Mouse (Mus musculus): ENCODE measurements around the gene Eng. TPM values are rescaled to one million over a fixed set of nuclear protein-coding genes. Genes with fewer than 3 reads are reported as not detected.

Gene Eng
- polyA plus RNA-seq, 1 experiment from 2014 or later: 82.1 TPM

GRCm38 (mm10) chr2:32634277-32635105, 11.9 kb upstream of the Eng start:
- H3K4me2 ChIP-seq: no peak overlapping the region
- peak overlapping the region; percentile 9; the same call in 1 of the 2 replicates for H3K27ac ChIP-seq
- no peak overlapping the region for H3K9ac ChIP-seq
- ATAC-seq (replicated peaks; ENCODE audit: low FRiP score): no peak
- H3K36me3 ChIP-seq: no peaks in the 10 kb centered on the region
- H3K9me3 ChIP-seq (replicated peaks): no peaks in the 10 kb centered on the region
- peaks cover 55% of the 10 kb centered on the region for H3K4me1 ChIP-seq
- H3K27me3 ChIP-seq: no peaks in the 10 kb centered on the region
- 86% methylated on average over 10 of the region's 10 CpGs for WGBS
- no peak overlapping the region for H3K4me3 ChIP-seq (replicated peaks)

- H3K9me3 ChIP-seq (replicated peaks): no peaks in the 10 kb centered on the region
- no peak overlapping the region for H3K4me3 ChIP-seq (replicated peaks)
- H3K27ac ChIP-seq: peak overlapping the region; percentile 81
- no peak overlapping the region for H3K9ac ChIP-seq
- 69% methylated on average over 7 of the region's 7 CpGs for WGBS
- no peaks in the 10 kb centered on the region for H3K36me3 ChIP-seq
- ATAC-seq (replicated peaks; ENCODE audit: low FRiP score): no peak
- peaks cover 55% of the 10 kb centered on the region for H3K4me1 ChIP-seq
- H3K4me2 ChIP-seq: no peak overlapping the region
- H3K27me3 ChIP-seq: no peaks in the 10 kb centered on the region
These were observed 9.8 kb upstream of the Eng start for GRCm38 (mm10) chr2:32636617-32637016.

DNA sequence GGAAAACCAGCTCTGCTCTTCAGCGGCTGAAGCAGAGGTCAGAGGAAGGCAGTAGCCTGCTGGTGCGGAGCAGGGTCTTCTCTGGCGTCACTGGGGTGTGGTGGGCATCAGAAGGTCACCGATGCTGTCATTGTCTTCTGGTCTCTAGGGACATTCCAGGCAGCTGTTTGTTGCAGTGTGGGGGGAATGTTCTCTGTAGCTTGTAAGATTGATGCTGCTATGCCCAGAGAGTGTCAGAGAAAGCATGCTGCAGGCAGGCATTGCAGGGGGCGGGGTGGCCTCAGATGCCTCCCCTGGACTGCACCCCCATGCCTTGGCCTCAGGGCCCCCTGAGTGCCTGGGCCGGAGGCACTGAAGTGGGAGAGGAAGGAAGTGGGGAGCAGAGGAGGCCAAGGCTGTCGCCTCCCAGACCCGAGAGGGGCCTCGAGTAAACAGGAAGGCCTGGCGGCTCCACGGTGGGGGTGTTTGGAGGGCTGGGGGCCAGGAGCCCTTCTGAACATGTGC, 8.6 kb upstream of the Eng start:
- WGBS: 9% methylated on average over 11 of the region's 11 CpGs
- H3K27ac ChIP-seq: peak overlapping the region; percentile 81
- no peaks in the 10 kb centered on the region for H3K9me3 ChIP-seq (replicated peaks)
- no peaks in the 10 kb centered on the region for H3K36me3 ChIP-seq
- H3K27me3 ChIP-seq: no peaks in the 10 kb centered on the region
- H3K4me1 ChIP-seq: peaks cover 52% of the 10 kb centered on the region
- ATAC-seq (replicated peaks; ENCODE audit: low FRiP score): peak; percentile 76
- H3K4me2 ChIP-seq: no peak overlapping the region
- no peak overlapping the region for H3K4me3 ChIP-seq (replicated peaks)
- H3K9ac ChIP-seq: no peak overlapping the region

DNA sequence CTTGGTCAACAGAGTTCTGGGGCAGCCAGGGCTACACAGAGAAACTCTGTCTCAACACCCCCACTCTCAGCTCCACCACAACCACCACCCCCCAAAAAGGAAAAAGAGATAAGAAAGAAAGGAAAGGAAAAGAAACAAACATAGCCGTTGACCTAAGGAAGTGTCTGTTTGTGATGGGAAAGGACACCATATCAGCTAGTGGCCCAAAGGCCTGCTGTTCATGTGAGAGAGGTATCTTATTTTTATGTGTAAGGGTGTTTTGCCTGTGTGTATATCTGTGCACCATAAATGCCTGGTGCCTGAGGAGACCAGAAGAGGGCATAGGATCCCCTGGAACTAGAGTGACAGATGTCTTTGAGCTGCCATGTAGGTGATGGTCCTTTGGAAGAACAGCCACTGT, 6.8 kb upstream of the Eng start:
- no peak overlapping the region for H3K4me3 ChIP-seq (replicated peaks)
- no peak overlapping the region for H3K4me2 ChIP-seq
- peaks cover 54% of the 10 kb centered on the region for H3K4me1 ChIP-seq
- H3K27ac ChIP-seq: no peak overlapping the region
- no peaks in the 10 kb centered on the region for H3K9me3 ChIP-seq (replicated peaks)
- no peaks in the 10 kb centered on the region for H3K27me3 ChIP-seq
- H3K36me3 ChIP-seq: no peaks in the 10 kb centered on the region
- 60% methylated on average over 1 of the region's 1 CpGs for WGBS
- H3K9ac ChIP-seq: no peak overlapping the region
- ATAC-seq (replicated peaks; ENCODE audit: low FRiP score): no peak

DNA sequence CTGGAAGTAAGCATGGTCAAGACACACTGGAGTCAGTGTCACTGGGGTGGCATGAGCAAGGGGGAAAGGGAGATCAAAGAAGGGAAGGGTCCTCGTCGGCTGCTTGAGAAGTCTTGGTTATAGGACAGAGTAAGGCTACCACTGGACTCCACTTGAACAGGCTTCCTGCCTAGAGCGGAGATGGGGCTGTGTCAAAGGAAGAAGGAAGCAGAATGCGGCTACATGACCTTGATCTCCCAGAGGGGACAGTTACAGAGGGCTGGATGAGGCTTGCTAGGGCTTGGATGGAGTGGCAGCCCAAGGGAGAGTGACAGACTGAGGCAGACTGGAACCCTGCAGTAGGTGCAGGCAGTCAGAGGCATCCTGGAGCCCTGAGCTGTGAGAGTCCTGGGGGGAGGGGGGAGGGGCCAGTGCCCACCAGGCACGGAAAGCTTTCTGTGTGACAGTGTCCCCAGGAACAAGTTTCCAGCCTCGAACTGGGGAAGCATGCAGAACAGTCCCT, 5.8 kb upstream of the Eng start:
- H3K4me1 ChIP-seq: peaks cover 57% of the 10 kb centered on the region
- 63% methylated on average over 6 of the region's 6 CpGs for WGBS
- no peaks in the 10 kb centered on the region for H3K9me3 ChIP-seq (replicated peaks)
- H3K27ac ChIP-seq: no peak overlapping the region
- H3K4me2 ChIP-seq: no peak overlapping the region
- no peaks in the 10 kb centered on the region for H3K27me3 ChIP-seq
- no peak overlapping the region for H3K4me3 ChIP-seq (replicated peaks)
- no peak for ATAC-seq (replicated peaks; ENCODE audit: low FRiP score)
- H3K9ac ChIP-seq: no peak overlapping the region
- no peaks in the 10 kb centered on the region for H3K36me3 ChIP-seq

DNA sequence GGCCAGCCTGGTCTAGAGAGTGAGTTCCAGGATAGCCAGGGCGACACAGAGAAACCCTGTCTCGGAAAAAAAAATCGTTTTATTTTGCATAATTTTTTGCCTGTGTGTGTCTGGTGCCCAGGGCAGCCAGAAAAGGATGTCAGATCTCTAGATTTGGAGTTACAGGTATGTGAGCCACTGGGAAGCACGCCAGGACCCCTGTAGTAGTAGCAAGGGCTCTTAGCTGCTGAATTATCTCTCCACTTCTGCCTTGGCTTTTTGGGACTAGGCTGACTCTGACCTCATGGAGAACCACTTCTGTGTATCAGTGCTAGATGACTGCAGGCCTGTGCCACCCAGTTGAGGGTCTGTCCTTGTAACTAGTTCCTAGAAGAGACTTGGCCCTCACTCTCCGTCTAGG, 4.6 kb upstream of the Eng start:
- no peak for ATAC-seq (replicated peaks; ENCODE audit: low FRiP score)
- 92% methylated on average over 5 of the region's 5 CpGs for WGBS
- H3K4me2 ChIP-seq: no peak overlapping the region
- H3K4me3 ChIP-seq (replicated peaks): no peak overlapping the region
- H3K9me3 ChIP-seq (replicated peaks): no peaks in the 10 kb centered on the region
- no peak overlapping the region for H3K27ac ChIP-seq
- H3K9ac ChIP-seq: no peak overlapping the region
- peaks cover 65% of the 10 kb centered on the region for H3K4me1 ChIP-seq
- H3K27me3 ChIP-seq: no peaks in the 10 kb centered on the region
- no peaks in the 10 kb centered on the region for H3K36me3 ChIP-seq

DNA sequence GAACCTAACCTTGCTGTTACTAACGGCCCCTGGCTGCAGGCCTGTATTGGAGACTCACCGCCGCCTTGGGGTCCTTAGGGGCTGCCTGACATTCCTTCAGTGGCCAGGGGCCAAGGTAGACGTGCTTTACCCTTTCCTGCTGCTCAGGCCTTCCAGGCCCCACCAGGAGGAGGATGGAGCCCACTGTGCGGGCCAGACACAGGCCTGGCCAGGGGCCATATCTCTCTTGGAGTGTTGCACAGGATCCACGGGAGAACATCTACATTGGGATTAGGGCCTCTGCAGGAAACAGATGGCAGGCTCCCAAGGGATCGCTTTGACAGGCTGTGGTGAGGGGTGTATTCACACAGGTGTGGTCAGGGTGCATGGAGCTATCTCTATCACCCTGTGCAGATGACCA, 3.6 kb upstream of the Eng start:
- no peaks in the 10 kb centered on the region for H3K9me3 ChIP-seq (replicated peaks)
- no peak for ATAC-seq (replicated peaks; ENCODE audit: low FRiP score)
- H3K27ac ChIP-seq: 0 out of 2 replicates have a peak overlapping the region, but pooled peaks have one; percentile 32
- no peak overlapping the region for H3K4me3 ChIP-seq (replicated peaks)
- H3K4me2 ChIP-seq: no peak overlapping the region
- no peak overlapping the region for H3K9ac ChIP-seq
- no peaks in the 10 kb centered on the region for H3K36me3 ChIP-seq
- H3K27me3 ChIP-seq: no peaks in the 10 kb centered on the region
- 68% methylated on average over 7 of the region's 7 CpGs for WGBS
- peaks cover 55% of the 10 kb centered on the region for H3K4me1 ChIP-seq

DNA sequence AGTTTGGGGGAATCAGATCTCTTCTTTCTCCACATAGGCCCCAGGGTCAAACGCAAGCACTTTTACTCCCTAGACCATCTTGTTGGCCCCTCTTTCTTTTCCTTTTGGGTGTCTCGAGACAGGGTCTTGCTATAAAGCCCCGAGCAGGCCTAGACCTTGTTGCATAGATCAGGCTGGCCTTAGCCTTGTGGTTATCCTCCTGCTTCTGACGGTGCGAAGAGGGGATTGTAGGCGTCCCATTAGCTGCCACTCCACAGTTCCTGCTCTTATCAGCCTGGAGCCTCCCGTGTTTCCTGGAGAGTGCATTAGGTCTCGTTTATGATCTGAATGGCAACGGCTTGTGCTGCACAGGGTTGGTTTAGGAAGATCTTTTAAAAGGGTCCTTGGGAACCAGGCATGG, 2.3 kb upstream of the Eng start:
- Histone ChIP-seq H3K4me2 (no peak overlapping the region), H3K36me3 (no peaks in the 10 kb centered on the region), H3K27ac (no peak overlapping the region), H3K4me1 (peaks cover 50% of the 10 kb centered on the region), H3K27me3 (no peaks in the 10 kb centered on the region), H3K9me3 (replicated peaks) (no peaks in the 10 kb centered on the region), H3K4me3 (replicated peaks) (no peak overlapping the region), H3K9ac (no peak overlapping the region)
- ATAC-seq (replicated peaks; ENCODE audit: low FRiP score): no peak
- 68% methylated on average over 9 of the region's 9 CpGs for WGBS

- Histone ChIP-seq H3K4me3 (replicated peaks) (no peak overlapping the region), H3K4me1 (peaks cover 50% of the 10 kb centered on the region), H3K27me3 (no peaks in the 10 kb centered on the region), H3K27ac (0 out of 2 replicates have a peak overlapping the region, but pooled peaks have one; percentile 78), H3K9ac (no peak overlapping the region), H3K4me2 (no peak overlapping the region), H3K9me3 (replicated peaks) (no peaks in the 10 kb centered on the region), H3K36me3 (no peaks in the 10 kb centered on the region)
- WGBS: 71% methylated on average over 8 of the region's 8 CpGs
- ATAC-seq (replicated peaks; ENCODE audit: low FRiP score): no peak
These were observed 1.5 kb upstream of the Eng start for GRCm38 (mm10) chr2:32644799-32645475.

DNA sequence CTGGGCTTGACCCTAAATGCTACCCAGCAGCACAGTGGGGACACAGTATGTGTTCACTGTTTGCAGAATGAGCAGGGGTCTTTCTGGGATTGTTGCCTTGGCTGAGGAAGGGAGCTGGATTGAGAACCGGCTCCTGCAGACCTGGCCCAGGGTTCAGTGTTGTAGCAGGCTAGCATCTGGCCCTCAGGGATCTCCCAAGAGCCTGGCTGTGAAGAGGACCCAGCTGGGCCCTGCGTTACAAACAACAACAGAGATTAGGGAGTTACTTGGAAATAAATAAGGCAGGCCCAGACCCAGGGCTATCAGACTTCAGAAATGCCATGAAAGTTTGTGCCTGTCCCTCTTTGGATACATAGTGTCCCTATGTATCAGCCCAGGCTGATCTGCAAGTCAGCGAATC, 748 bp upstream of the Eng start:
- H3K27ac ChIP-seq: peak overlapping the region; percentile 78; the same call in 1 of the 2 replicates
- 58% methylated on average over 3 of the region's 3 CpGs for WGBS
- 0 out of 2 replicates have a peak overlapping the region, but pooled peaks have one; percentile 15 for H3K9ac ChIP-seq
- H3K36me3 ChIP-seq: no peaks in the 10 kb centered on the region
- H3K4me2 ChIP-seq: no peak overlapping the region
- no peaks in the 10 kb centered on the region for H3K27me3 ChIP-seq
- ATAC-seq (replicated peaks; ENCODE audit: low FRiP score): no peak
- H3K4me3 ChIP-seq (replicated peaks): no peak overlapping the region
- H3K9me3 ChIP-seq (replicated peaks): no peaks in the 10 kb centered on the region
- peaks cover 49% of the 10 kb centered on the region for H3K4me1 ChIP-seq

GRCm38 (mm10) chr2:32647366-32647765, 971 bp downstream of the Eng start:
- H3K36me3 ChIP-seq: no peaks in the 10 kb centered on the region
- H3K9me3 ChIP-seq (replicated peaks): no peaks in the 10 kb centered on the region
- 0 out of 2 replicates have a peak overlapping the region, but pooled peaks have one; percentile 39 for H3K9ac ChIP-seq
- 0 out of 2 replicates have a peak overlapping the region, but pooled peaks have one; percentile 78 for H3K27ac ChIP-seq
- H3K27me3 ChIP-seq: no peaks in the 10 kb centered on the region
- no peak for ATAC-seq (replicated peaks; ENCODE audit: low FRiP score)
- H3K4me2 ChIP-seq: peak overlapping the region; percentile 48
- 80% methylated on average over 7 of the region's 7 CpGs for WGBS
- H3K4me1 ChIP-seq: peaks cover 46% of the 10 kb centered on the region
- peak overlapping the region; percentile 45 for H3K4me3 ChIP-seq (replicated peaks)

- peaks cover 32% of the 10 kb centered on the region for H3K4me1 ChIP-seq
- H3K27ac ChIP-seq: peak overlapping the region; percentile 88
- H3K4me3 ChIP-seq (replicated peaks): no peak overlapping the region
- ATAC-seq (replicated peaks; ENCODE audit: low FRiP score): no peak; the same call in 1 of the 2 replicates
- H3K4me2 ChIP-seq: peak overlapping the region; percentile 2; the same call in 1 of the 2 replicates
- H3K9me3 ChIP-seq (replicated peaks): no peaks in the 10 kb centered on the region
- H3K36me3 ChIP-seq: no peaks in the 10 kb centered on the region
- H3K27me3 ChIP-seq: no peaks in the 10 kb centered on the region
- WGBS: 25% methylated on average over 7 of the region's 7 CpGs
- H3K9ac ChIP-seq: no peak overlapping the region
These were observed 7.4 kb downstream of the Eng start for GRCm38 (mm10) chr2:32653764-32654163.
